Mouse (Mus musculus) kidney, postnatal 0 days (tissue): ENCODE results near the gene Vmn1r11. TPM values are rescaled to one million over a fixed set of nuclear protein-coding genes. Genes with fewer than 3 reads are reported as not detected.

Source experiments
- ATAC-seq: fragments of 200-750 bp; cut with Nextera tagmentation; replicated peaks from 2 replicates; pipeline ENCODE4 v1.8.0; 2017; ENCODE audit warnings: low read depth, moderate number of reproducible peaks, moderate TSS enrichment, moderate library complexity; ENCODE audit not compliant: low FRiP score
- DNase-seq: peaks from one replicate; pipeline ENCODE4 v3.0.0-alpha.2; 2016; ENCODE audit warnings: low spot score
- H3K27ac ChIP-seq: fragments of 300-500 bp; sonication (generic); 2 replicates; pipeline ENCODE4 v1.5.1; 2014; ENCODE audit warnings: mild to moderate bottlenecking
- H3K27me3 ChIP-seq: fragments of 300-500 bp; sonication (generic); 2 replicates; pipeline ENCODE4 v1.6.1; 2014; ENCODE audit warnings: low read length, mixed read lengths; ENCODE audit not compliant: insufficient read depth
- H3K36me3 ChIP-seq: fragments of 300-500 bp; sonication (generic); 2 replicates; pipeline ENCODE4 v1.6.1; 2014; ENCODE audit warnings: low read length, mixed read lengths; ENCODE audit not compliant: insufficient read depth
- H3K4me1 ChIP-seq: fragments of 300-500 bp; sonication (generic); replicated peaks from 2 replicates; pipeline ENCODE4 v1.6.1; 2014; ENCODE audit warnings: antibody characterized with exemption, low read length, mixed read lengths; ENCODE audit not compliant: insufficient read depth
- H3K4me2 ChIP-seq: fragments of 300-500 bp; sonication (generic); 2 replicates; pipeline ENCODE4 v1.6.1; 2014; ENCODE audit warnings: mild to moderate bottlenecking, low read length, moderate library complexity, mixed read lengths
- H3K4me3 ChIP-seq: fragments of 300-500 bp; sonication (generic); replicated peaks from 2 replicates; pipeline ENCODE4 v1.5.1; 2014; ENCODE audit warnings: low read depth, low read length
- H3K9ac ChIP-seq: fragments of 300-500 bp; sonication (generic); 2 replicates; pipeline ENCODE4 v1.6.1; 2014; ENCODE audit warnings: low read depth, low read length
- H3K9me3 ChIP-seq: fragments of 300-500 bp; sonication (generic); replicated peaks from 2 replicates; pipeline ENCODE4 v1.6.1; 2016; ENCODE audit warnings: low read length, inconsistent platforms, mixed read lengths
- CTCF ChIP-seq: IDR thresholded peaks from 2 replicates; pipeline ENCODE4 v1.5.1; 2016; ENCODE audit warnings: antibody characterized with exemption, low read depth, mild to moderate bottlenecking, moderate library complexity
- WGBS: fragments of 180-500 bp; shearing (Covaris S2); extraction: QIAGEN DNeasy Blood & Tissue Kit; methylation state at CpG from one replicate; pipeline ENCODE4 v1.1.7; 2014; 5-methylcytosine and 5-hydroxymethylcytosine counted together
- polyA plus RNA-seq: library from polyadenylated mRNA; unstranded; fragments of >200 nt; fragmentation: Nextera tagmentation; extraction: Ambion mirVana; gene quantifications from 2 replicates; pipeline ENCODE4 v1.2.1, GENCODE M21; 2015

Gene Vmn1r11
- polyA plus RNA-seq: not detected in 2 replicates

DNA sequence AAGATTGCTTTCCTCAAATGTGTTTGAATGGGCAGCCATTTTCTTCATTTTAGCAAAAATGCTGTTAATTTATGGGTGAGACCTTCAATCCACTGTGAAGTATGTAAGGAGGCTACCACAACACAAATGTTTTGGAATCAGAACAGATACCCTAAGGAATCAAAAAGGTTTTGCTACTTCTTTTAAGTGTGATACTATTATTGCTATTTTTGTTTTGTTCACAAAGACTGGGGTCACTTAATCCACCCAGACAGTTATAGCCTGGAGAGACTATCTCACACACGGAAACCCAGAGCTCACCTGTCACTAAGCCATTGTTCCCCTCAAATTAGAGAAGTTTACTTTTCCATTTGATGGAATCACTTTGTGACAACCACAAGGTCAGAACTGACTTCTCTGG lies at the start of gene Vmn1r11:
Gene Vmn1r11, plus strand, starts transcription at position 301 of the 400 bp plus-strand sequence.
- Histone ChIP-seq H3K27me3 (no peaks in the 10 kb centered on the region), H3K4me2 (no peak within 1 kb of the TSS), H3K27ac (no peak within 1 kb of the TSS), H3K4me1 (no peaks in the 10 kb centered on the region), H3K4me3 (no peak within 1 kb of the TSS), H3K36me3 (no peaks in the 10 kb centered on the region), H3K9me3 (no peaks in the 10 kb centered on the region), H3K9ac (no peak within 1 kb of the TSS)
- WGBS: 73% methylated on average over 1 of the region's 1 CpGs
- ATAC-seq: no peak
- no peak for TF ChIP-seq CTCF
- DNase-seq: no peak

- no peak for ATAC-seq
Measured at GRCm38 (mm10) chr6:57106358-57106757, 26.9 kb upstream of the Vmn1r11 start.

DNA sequence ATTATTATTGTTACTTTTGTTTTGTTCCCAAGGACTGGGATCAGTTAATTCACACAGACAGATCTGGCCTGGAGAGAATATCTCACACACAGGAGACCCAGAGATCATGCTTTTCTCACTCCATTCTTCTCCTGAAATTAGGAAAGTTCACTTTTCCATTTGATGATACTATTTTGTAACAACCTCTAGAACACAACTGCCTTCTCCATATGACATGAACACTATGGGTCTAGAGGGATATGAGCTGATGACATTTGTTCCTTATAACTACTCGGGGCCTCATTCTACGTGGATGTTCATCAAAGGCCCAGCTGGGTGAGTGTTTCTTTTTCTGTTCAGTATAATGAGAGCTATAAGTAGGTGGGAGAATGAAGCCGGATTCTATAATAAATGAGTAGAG lies 24.1 kb upstream of the Vmn1r11 start, which contains the start of gene Vmn1r10:
Gene Vmn1r10, plus strand, starts transcription at position 301 of the 400 bp plus-strand sequence.
- H3K27ac ChIP-seq: no peak within 1 kb of the TSS
- TF ChIP-seq CTCF: no peak
- no peaks in the 10 kb centered on the region for H3K27me3 ChIP-seq
- no peak within 1 kb of the TSS for H3K4me3 ChIP-seq
- no peak within 1 kb of the TSS for H3K9ac ChIP-seq
- H3K36me3 ChIP-seq: no peaks in the 10 kb centered on the region
- H3K9me3 ChIP-seq: no peaks in the 10 kb centered on the region
- no peak for DNase-seq
- no peak for ATAC-seq
- no peaks in the 10 kb centered on the region for H3K4me1 ChIP-seq
- H3K4me2 ChIP-seq: no peak within 1 kb of the TSS
- WGBS: 84% methylated on average over 3 of the region's 3 CpGs

More at GRCm38 (mm10) chr6:57106358-57106757, 26.9 kb upstream of the Vmn1r11 start:
- H3K4me3 ChIP-seq: no peak overlapping the region
- DNase-seq: no peak
- H3K9me3 ChIP-seq: no peaks in the 10 kb centered on the region
- no peak overlapping the region for H3K4me2 ChIP-seq
- TF ChIP-seq CTCF: peak; percentile 48; the same call in 1 of the 2 replicates
- no peak overlapping the region for H3K27ac ChIP-seq
- H3K4me1 ChIP-seq: no peaks in the 10 kb centered on the region
- H3K27me3 ChIP-seq: no peaks in the 10 kb centered on the region
- no peaks in the 10 kb centered on the region for H3K36me3 ChIP-seq
- 67% methylated on average over 1 of the region's 1 CpGs for WGBS
- no peak overlapping the region for H3K9ac ChIP-seq

DNA sequence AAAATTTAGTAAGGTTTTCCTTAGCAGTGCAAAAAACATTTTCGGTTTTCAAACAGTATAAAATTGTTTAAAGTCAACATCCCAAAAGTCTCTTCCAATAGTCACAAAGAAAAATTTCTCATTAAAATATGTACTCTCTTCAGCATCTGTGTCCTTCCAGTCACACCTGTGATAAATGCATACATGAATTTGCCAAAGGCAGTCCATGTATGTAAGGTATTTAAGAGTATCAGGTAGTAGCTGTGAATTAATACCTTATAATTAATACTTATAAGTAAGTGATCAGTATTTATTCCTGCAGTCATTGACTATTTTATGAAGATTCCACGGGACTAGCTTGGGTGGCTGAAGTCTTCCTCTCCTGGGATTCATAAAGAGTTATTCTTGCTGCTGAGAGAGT lies 23.4 kb downstream of the Vmn1r11 start, which contains the start of gene Vmn1r12:
Gene Vmn1r12, plus strand, starts transcription at position 301 of the 400 bp plus-strand sequence.
- WGBS: 76% methylated on average over 2 of the region's 2 CpGs
- Histone ChIP-seq H3K4me1 (no peaks in the 10 kb centered on the region), H3K4me2 (no peak within 1 kb of the TSS), H3K27me3 (no peaks in the 10 kb centered on the region), H3K27ac (no peak within 1 kb of the TSS), H3K36me3 (no peaks in the 10 kb centered on the region), H3K9ac (no peak within 1 kb of the TSS), H3K4me3 (no peak within 1 kb of the TSS), H3K9me3 (no peaks in the 10 kb centered on the region)
- DNase-seq (no peak), ATAC-seq (no peak)
- no peak for TF ChIP-seq CTCF

Other genes starting within 250 kb of the Vmn1r11 start
- 82.4 and 85.9 TPM in 2 replicates for gene Nt5c3, start 209.5 kb upstream of the Vmn1r11 start, polyA plus RNA-seq
- gene Vmn1r4, start 209.4 kb upstream of the Vmn1r11 start, polyA plus RNA-seq: 0.28 and 0.62 TPM in 2 replicates
- gene Vmn1r5, start 163.2 kb upstream of the Vmn1r11 start, polyA plus RNA-seq: not detected in 2 replicates
- gene Vmn1r6, start 136.2 kb upstream of the Vmn1r11 start, polyA plus RNA-seq: not detected in 2 replicates
- not detected in 2 replicates for gene Vmn1r7, start 108.1 kb upstream of the Vmn1r11 start, polyA plus RNA-seq
- gene Vmn1r8, start 101.2 kb upstream of the Vmn1r11 start, polyA plus RNA-seq: not detected in 2 replicates
- gene Vmn1r9, start 66.7 kb upstream of the Vmn1r11 start, polyA plus RNA-seq: not detected in 2 replicates
- not detected in 2 replicates for gene Vmn1r10, start 24.0 kb upstream of the Vmn1r11 start, polyA plus RNA-seq
- gene Vmn1r12, start 23.5 kb downstream of the Vmn1r11 start, polyA plus RNA-seq: not detected in 2 replicates
- gene Vmn1r13, start 69.8 kb downstream of the Vmn1r11 start, polyA plus RNA-seq: not detected in 2 replicates
- gene Vmn1r14, start 98.2 kb downstream of the Vmn1r11 start, polyA plus RNA-seq: not detected in 2 replicates
- gene Vmn1r15, start 124.5 kb downstream of the Vmn1r11 start, polyA plus RNA-seq: not detected in 2 replicates
- gene Vmn1r16, start 196.0 kb downstream of the Vmn1r11 start, polyA plus RNA-seq: not detected in 2 replicates
- not detected in 2 replicates for gene Vmn1r17, start 230.3 kb downstream of the Vmn1r11 start, polyA plus RNA-seq